Mouse (Mus musculus) mouse embryonic stem cell (cell line): ENCODE data around the gene Tecta.

Experiments
- in situ Hi-C, 2 experiments: fragments of 300-500 bp; cut with MboI; formaldehyde crosslinking; loops; 1 replicate in 1 of 2; 3 replicates in 1 of 2; pipeline ENCODE4 v1.14.3; 2019 to 2020; ENCODE audit warnings: low sequenced_read_pairs in 2 of 2, low pct_unique_long_range_greater_than_20kb in 1 of 2, mixed read lengths in 1 of 2; ENCODE audit not compliant: unreplicated experiment in 1 of 2

Tecta gene

GRCm38 (mm10) chr9:42399829-42400228 is at the start of gene Tecta:
Tecta (minus strand) TSS chr9:42399929.
- in situ Hi-C loops: no loop called here

GRCm38 (mm10) chr9:42449043-42449442 is 49.3 kb upstream of the Tecta start:
- in situ Hi-C loops: no loop called here

DNA sequence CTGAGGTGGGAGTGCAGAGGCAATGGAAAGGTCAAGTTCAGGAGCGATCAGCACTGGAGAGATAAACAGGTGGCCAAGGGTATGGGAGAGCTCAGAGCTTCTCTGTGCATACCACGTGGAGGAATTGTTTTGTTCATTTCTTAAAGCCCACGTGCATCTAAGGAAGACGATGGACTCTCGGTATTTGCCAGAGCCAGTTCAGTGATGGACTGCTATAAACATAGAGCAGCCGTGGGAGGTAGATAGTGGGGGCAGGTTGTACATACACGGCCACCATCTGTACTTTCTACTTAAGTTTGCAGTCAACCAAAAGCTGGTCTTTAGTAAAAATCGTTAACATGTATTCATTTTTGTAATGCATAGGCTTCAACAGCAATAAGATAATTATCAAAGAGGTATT is 42.4 kb upstream of the Tecta start:
- in situ Hi-C loops: no loop called here

- in situ Hi-C loops: no loop called here
These were observed 41.5 kb upstream of the Tecta start for GRCm38 (mm10) chr9:42441234-42441633.

DNA sequence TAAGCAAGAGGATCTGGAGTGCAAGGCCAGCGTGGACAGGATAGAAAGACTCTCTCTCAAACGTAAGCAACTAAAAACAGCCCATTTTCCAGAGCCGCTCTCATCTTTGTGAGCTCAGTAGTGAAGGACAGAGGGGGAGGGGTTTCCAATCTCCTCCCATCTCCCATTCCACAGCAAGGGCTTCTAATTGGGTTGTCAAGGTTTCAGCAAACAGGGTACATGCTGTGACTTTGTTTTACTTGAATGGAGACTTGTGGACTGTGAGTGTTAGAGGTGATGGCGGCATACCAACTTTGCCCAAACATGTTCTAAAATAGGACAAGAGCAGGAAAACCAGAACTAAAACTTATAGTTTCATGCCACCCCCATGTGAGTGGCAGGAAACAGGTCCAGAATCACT is 39.7 kb upstream of the Tecta start:
- in situ Hi-C loops: no loop called here

- in situ Hi-C loops: no loop called here
These were observed 32.4 kb upstream of the Tecta start for GRCm38 (mm10) chr9:42432155-42432554.

DNA sequence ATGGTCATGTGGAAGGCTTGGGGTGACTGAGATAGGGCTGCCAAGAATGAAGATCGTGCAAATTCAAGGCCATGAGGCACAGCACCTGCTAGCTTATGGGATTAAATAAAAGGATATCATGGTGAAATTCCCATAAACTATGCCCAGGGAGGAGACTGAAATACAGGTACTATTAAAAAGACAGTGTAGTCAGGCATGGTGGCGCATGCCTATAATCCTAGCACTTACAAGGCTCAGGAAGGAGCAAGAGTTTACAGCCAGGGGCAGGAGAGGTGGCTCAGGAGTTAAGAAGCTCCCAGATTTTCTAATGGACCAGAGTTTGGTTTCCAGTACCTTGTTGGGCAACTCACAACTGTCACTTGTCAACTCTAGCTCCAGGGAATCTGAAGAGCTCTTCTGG is 31.9 kb upstream of the Tecta start:
- in situ Hi-C loops: no loop called here

- in situ Hi-C loops: no loop called here
These were observed 28.6 kb upstream of the Tecta start for GRCm38 (mm10) chr9:42428060-42428924.

DNA sequence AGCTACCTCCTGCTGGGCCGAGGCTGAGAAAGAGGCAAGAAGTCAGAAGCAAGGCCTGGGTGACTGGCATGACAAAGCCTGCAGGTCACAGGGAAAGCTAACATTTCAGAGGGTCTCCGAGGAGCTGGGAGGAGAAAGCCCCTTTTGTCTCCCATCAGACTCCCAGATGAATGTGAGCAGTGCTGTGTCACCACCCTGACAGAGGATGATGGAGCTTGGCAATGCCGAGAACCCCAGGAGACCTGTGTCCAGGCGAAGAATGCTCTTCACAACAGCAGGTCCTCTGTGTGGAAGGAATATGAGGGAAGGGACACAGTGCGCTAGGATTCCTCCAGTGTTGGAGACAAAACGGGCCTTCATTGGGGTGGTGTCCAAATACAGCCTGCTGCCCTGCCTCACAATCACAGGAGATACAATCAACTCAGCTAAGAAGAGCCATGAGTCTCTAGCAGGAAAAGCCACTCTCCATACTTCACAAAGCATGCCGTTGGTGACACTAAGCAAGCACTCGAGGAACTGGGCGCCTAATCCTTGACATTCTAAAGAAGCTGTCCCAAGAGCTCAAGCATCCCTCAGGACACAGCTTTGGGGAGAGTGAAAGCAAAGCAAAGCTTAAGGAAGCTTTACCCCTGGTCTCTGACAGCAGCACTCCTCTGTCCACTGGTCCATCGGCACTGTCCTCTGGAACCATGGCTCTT is 27.1 kb upstream of the Tecta start:
- in situ Hi-C loops: no loop called here

GRCm38 (mm10) chr9:42423649-42424048 is 23.9 kb upstream of the Tecta start:
- in situ Hi-C loops: no loop called here

- in situ Hi-C loops: no loop called here
These were observed 20.0 kb upstream of the Tecta start for GRCm38 (mm10) chr9:42419687-42420086.

DNA sequence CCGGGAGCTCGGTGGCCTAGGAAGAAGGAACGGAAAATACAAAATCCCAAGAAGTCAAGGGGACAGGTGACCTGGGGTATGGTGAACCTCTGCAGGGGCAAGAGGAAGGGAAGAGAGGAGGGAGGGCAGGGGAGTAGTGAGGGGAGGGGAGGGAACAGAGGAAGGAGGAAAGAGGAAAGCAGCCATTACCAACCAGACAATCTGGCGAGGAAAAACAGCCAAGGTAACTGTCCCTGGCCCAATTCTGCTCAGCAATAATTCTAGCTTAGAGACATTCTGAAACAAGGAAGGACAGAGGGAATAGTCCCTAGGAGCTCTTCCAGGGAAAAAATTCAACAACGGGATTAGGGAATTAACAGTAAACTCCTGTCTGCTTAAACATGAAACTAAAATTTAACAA is 19.1 kb upstream of the Tecta start:
- in situ Hi-C loops: no loop called here

GRCm38 (mm10) chr9:42417352-42417952 is 17.7 kb upstream of the Tecta start:
- in situ Hi-C loops: no loop called here

DNA sequence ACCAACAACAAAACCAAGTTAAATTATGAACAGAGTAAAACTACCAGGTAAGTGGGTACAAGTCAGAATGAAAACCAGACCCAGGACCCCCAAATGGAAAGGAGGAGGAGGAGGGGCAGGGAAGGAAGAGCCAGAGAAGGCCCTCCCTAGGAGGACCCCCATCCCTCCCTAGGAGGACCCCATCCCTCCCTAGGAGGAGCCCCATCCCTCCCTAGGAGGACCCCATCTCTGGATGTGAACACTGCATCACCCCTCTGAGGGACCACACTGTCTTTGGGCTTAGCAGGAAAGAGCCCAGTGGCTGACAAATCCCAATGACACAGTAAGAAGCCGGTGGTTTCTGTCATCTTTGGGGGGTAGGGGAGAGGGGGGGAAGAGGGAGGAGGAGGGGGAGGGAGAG is 15.5 kb upstream of the Tecta start:
- in situ Hi-C loops: no loop called here

GRCm38 (mm10) chr9:42413345-42413744 is 13.6 kb upstream of the Tecta start:
- in situ Hi-C loops: no loop called here

GRCm38 (mm10) chr9:42411296-42411695 is 11.6 kb upstream of the Tecta start:
- in situ Hi-C loops: no loop called here

DNA sequence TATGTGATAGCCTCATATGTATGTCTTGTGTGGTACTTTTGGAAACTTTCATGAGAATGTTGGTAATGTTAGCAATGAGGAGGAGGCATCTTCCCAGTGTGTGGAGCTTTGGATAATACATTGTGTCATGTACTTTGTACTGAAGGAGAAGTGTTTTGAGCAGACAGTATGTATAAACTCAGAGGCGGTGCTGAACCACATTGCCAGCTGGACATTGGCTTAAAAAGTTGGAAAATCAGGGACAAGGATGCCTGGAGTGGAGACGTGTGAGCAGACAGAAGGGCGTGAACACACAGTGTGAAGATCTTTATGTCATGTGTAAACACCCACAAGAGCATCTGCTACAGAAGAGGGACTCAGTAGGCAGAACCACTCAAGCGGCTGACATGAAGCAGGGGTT is 6.0 kb upstream of the Tecta start:
- in situ Hi-C loops: no loop called here

- in situ Hi-C loops: no loop called here
These were observed 1.8 kb upstream of the Tecta start for GRCm38 (mm10) chr9:42401486-42401885.

GRCm38 (mm10) chr9:42396141-42396540 is 3.6 kb downstream of the Tecta start:
- in situ Hi-C loops: no loop called here

GRCm38 (mm10) chr9:42394903-42395302 is 4.8 kb downstream of the Tecta start:
- in situ Hi-C loops: no loop called here
